Mouse (Mus musculus) neural tube, embryonic 14.5 days (tissue): ENCODE data around the gene Tmem269. TPM values are rescaled to one million over a fixed set of nuclear protein-coding genes. Genes with fewer than 3 reads are reported as not detected.

Source experiments
- ATAC-seq: fragments of 200-750 bp; cut with Nextera tagmentation; 2 replicates; pipeline ENCODE4 v1.8.0; 2017; ENCODE audit warnings: low read depth, mild to moderate bottlenecking, moderate TSS enrichment, moderate library complexity
- H3K27ac ChIP-seq: fragments of 300-500 bp; sonication (generic); 2 replicates; pipeline ENCODE4 v1.5.1; 2014; ENCODE audit warnings: low read depth, mild to moderate bottlenecking, control low read depth, low read length, moderate library complexity, mixed read lengths
- H3K27me3 ChIP-seq: fragments of 300-500 bp; sonication (generic); 2 replicates; pipeline ENCODE4 v1.6.1; 2014; ENCODE audit warnings: low read length; ENCODE audit not compliant: control insufficient read depth, insufficient read depth
- H3K36me3 ChIP-seq: fragments of 300-500 bp; sonication (generic); 2 replicates; pipeline ENCODE4 v1.6.1; 2014; ENCODE audit warnings: low read length, mixed read lengths; ENCODE audit not compliant: control insufficient read depth, insufficient read depth
- H3K4me1 ChIP-seq: fragments of 300-500 bp; sonication (generic); 2 replicates; pipeline ENCODE4 v1.6.1; 2014; ENCODE audit warnings: low read length; ENCODE audit not compliant: control insufficient read depth, insufficient read depth
- H3K4me2 ChIP-seq: fragments of 300-500 bp; sonication (generic); 2 replicates; pipeline ENCODE4 v1.6.1; 2014; ENCODE audit warnings: mild to moderate bottlenecking, low read depth, low read length, control low read depth
- H3K4me3 ChIP-seq: fragments of 300-500 bp; sonication (generic); 2 replicates; pipeline ENCODE4 v1.5.1; 2014; ENCODE audit warnings: low read depth, low read length, control low read depth, mixed read lengths
- H3K9ac ChIP-seq: fragments of 300-500 bp; sonication (generic); replicated peaks from 2 replicates; pipeline ENCODE4 v1.6.1; 2014; ENCODE audit warnings: low read depth, mild to moderate bottlenecking, control low read depth, low read length, mixed read lengths
- H3K9me3 ChIP-seq: fragments of 300-500 bp; sonication (generic); 2 replicates; pipeline ENCODE4 v1.6.1; 2016; ENCODE audit warnings: low read length; ENCODE audit not compliant: control insufficient read depth
- WGBS: fragments of 180-500 bp; shearing (Covaris S2); extraction: QIAGEN DNeasy Blood & Tissue Kit; methylation state at CpG from one replicate; pipeline ENCODE4 v1.1.7; 2014; 5-methylcytosine and 5-hydroxymethylcytosine counted together
- polyA plus RNA-seq: library from polyadenylated mRNA; unstranded; fragments of >200 nt; fragmentation: Nextera tagmentation; extraction: Ambion mirVana; gene quantifications from 2 replicates; pipeline ENCODE4 v1.2.1, GENCODE M21; 2014

Tmem269 gene
- 0.78 TPM in 1 of 2 replicates, not detected in the other for polyA plus RNA-seq

DNA sequence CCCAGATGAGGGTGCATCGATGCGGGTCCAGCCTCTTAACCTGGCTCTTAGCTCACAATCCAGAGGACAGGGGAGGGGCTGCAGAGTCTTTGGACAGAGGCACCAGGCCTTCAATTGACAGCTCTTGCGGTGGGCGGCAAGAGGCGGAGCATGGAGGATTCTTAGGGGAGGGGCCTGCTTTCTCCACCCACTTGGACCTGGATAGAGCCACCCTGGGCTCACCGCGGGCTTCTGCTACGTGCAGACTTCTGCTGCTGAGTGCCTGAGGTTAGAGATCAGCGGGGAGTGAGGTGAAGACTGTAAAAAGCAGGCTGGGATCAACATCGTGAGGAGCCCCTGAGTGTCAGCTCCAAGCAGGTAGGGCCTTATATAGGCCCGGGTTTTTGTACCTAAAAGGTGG, at the start of gene Tmem269:
Tmem269 (minus strand) TSS at position 49 of the 400 bp plus-strand sequence.
- Histone ChIP-seq H3K27me3 (no peaks in the 10 kb centered on the region), H3K4me2 (no peak within 1 kb of the TSS), H3K9me3 (no peaks in the 10 kb centered on the region), H3K9ac (no peak within 1 kb of the TSS), H3K27ac (no peak within 1 kb of the TSS), H3K36me3 (no peaks in the 10 kb centered on the region), H3K4me3 (no peak within 1 kb of the TSS), H3K4me1 (no peaks in the 10 kb centered on the region)
- 19% methylated on average over 11 of the region's 11 CpGs for WGBS
- 0 out of 2 replicates have a peak, but pooled peaks have one; percentile 19 for ATAC-seq

DNA sequence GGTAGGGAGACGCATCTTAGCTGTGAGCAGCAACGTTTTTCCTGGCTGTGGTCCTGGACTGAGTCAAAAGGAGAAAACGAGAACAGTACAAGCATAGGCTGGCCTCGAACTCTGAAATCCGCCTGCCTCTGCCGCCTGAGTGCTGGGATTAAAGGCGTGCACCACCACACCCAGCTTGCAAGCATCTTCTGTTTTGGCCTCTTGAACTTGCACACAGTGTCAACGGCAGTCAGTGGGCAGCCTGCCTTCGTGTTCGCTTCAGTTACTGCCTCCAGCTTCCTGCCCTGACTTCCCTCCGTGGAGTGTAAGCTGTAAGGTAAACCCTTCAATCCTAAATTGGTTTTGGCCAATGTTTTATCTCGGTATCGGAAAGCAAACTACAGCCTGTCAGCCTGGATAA, 48.6 kb upstream of the Tmem269 start:
- ATAC-seq, result no peak
- Histone ChIP-seq H3K36me3 (peaks cover 7% of the 10 kb centered on the region; the same call in 1 of the 2 replicates), H3K27ac (no peak overlapping the region), H3K4me2 (no peak overlapping the region), H3K9ac (no peak overlapping the region), H3K9me3 (no peaks in the 10 kb centered on the region), H3K4me1 (no peaks in the 10 kb centered on the region), H3K4me3 (no peak overlapping the region), H3K27me3 (no peaks in the 10 kb centered on the region)
- 87% methylated on average over 13 of the region's 13 CpGs for whole genome bisulfite sequencing

- Histone ChIP-seq H3K9me3 (no peaks in the 10 kb centered on the region), H3K9ac (no peak overlapping the region), H3K27ac (no peak overlapping the region), H3K4me3 (no peak overlapping the region), H3K27me3 (no peaks in the 10 kb centered on the region), H3K4me1 (no peaks in the 10 kb centered on the region), H3K4me2 (no peak overlapping the region), H3K36me3 (no peaks in the 10 kb centered on the region)
- ATAC-seq, result no peak
- WGBS, result 83% methylated on average over 3 of the region's 3 CpGs
These were observed 45.4 kb upstream of the Tmem269 start for GRCm38 (mm10) chr4:119263459-119263858.

GRCm38 (mm10) chr4:119262483-119262882, 44.5 kb upstream of the Tmem269 start:
- Histone ChIP-seq H3K36me3 (no peaks in the 10 kb centered on the region), H3K27ac (no peak overlapping the region), H3K9ac (no peak overlapping the region), H3K4me1 (no peaks in the 10 kb centered on the region), H3K4me2 (no peak overlapping the region), H3K4me3 (no peak overlapping the region), H3K9me3 (no peaks in the 10 kb centered on the region), H3K27me3 (no peaks in the 10 kb centered on the region)
- no peak for ATAC-seq
- WGBS, result 93% methylated on average over 5 of the region's 5 CpGs

- no peak overlapping the region for H3K9ac ChIP-seq
- no peak overlapping the region for H3K27ac ChIP-seq
- ATAC-seq, result no peak
- no peaks in the 10 kb centered on the region for H3K4me1 ChIP-seq
- H3K9me3 ChIP-seq, result no peaks in the 10 kb centered on the region
- no peak overlapping the region for H3K4me2 ChIP-seq
- no peaks in the 10 kb centered on the region for H3K36me3 ChIP-seq
- WGBS, result 70% methylated on average over 7 of the region's 7 CpGs
- no peaks in the 10 kb centered on the region for H3K27me3 ChIP-seq
- H3K4me3 ChIP-seq, result no peak overlapping the region
These were observed 43.2 kb upstream of the Tmem269 start for GRCm38 (mm10) chr4:119261087-119261713.

GRCm38 (mm10) chr4:119259344-119260254, 41.6 kb upstream of the Tmem269 start:
- 79% methylated on average over 15 of the region's 15 CpGs for WGBS
- Histone ChIP-seq H3K4me3 (no peak overlapping the region), H3K4me2 (no peak overlapping the region), H3K9ac (no peak overlapping the region), H3K36me3 (no peaks in the 10 kb centered on the region), H3K27me3 (no peaks in the 10 kb centered on the region), H3K9me3 (no peaks in the 10 kb centered on the region), H3K27ac (no peak overlapping the region), H3K4me1 (no peaks in the 10 kb centered on the region)
- no peak for ATAC-seq

GRCm38 (mm10) chr4:119257083-119257482, 39.1 kb upstream of the Tmem269 start:
- Histone ChIP-seq H3K4me1 (peaks cover 6% of the 10 kb centered on the region), H3K9ac (no peak overlapping the region), H3K27ac (no peak overlapping the region), H3K4me3 (no peak overlapping the region), H3K36me3 (no peaks in the 10 kb centered on the region), H3K4me2 (no peak overlapping the region), H3K9me3 (no peaks in the 10 kb centered on the region), H3K27me3 (no peaks in the 10 kb centered on the region)
- ATAC-seq, result no peak
- 81% methylated on average over 6 of the region's 6 CpGs for WGBS

GRCm38 (mm10) chr4:119255351-119255750, 37.3 kb upstream of the Tmem269 start, which contains the start of gene Cldn19:
TSS of gene Cldn19 (plus strand) at chr4:119255414.
- Histone ChIP-seq H3K4me3 (no peak within 1 kb of the TSS), H3K27me3 (no peaks in the 10 kb centered on the region), H3K27ac (peak within 1 kb of the TSS; percentile 45), H3K4me1 (peaks cover 6% of the 10 kb centered on the region), H3K9me3 (no peaks in the 10 kb centered on the region), H3K9ac (no peak within 1 kb of the TSS), H3K36me3 (no peaks in the 10 kb centered on the region), H3K4me2 (no peak within 1 kb of the TSS)
- ATAC-seq, result no peak
- 81% methylated on average over 12 of the region's 12 CpGs for WGBS
